Mouse (Mus musculus): ENCODE measurements around the gene Camk2g. TPM values are rescaled to one million over a fixed set of nuclear protein-coding genes. Genes with fewer than 3 reads are reported as not detected.

Gene Camk2g
- total and polyA plus RNA-seq, 3 experiments: 14.1 to 27.1 TPM; not detected in 1

DNA sequence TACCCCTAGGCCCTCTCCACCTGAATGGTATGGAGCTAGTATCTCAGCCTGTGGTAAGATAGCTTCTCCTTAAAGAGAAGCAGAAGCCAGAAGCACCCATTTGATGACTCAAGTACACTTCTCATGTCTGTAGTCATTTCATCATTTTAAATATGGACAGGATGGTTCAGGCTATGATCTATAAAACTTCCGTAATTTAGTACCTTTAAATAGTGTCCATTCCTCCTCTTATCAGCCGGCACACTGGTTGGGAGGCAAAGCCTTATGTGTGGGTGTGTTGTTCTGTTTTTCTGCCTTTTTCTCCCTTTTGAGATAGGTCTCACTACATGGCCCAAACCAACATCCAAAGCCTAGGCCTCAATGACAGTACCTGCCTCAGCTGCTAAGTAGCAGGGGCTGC is 95.4 kb downstream of the Camk2g start (continued):
- TF ChIP-seq GABPA (IDR thresholded peaks at IDR 0.05; ENCODE audit: low read depth, low read length): no peak
- TF ChIP-seq TAL1 (IDR thresholded peaks at IDR 0.05; ENCODE audit: low read length): peak; percentile 65
- TF ChIP-seq MAZ (IDR thresholded peaks at IDR 0.05; ENCODE audit: low read depth, low read length): no peak
- TF ChIP-seq RAD21 (IDR thresholded peaks at IDR 0.05; ENCODE audit: low read depth, low read length): no peak
- TF ChIP-seq TCF12 (IDR thresholded peaks at IDR 0.05; ENCODE audit: low read depth, low read length): peak; percentile 65
- peak; percentile 69; the same call in 1 of the 2 replicates for TF ChIP-seq MYC (IDR thresholded peaks at IDR 0.05; ENCODE audit: low read depth, low read length)
- TF ChIP-seq MYB (IDR thresholded peaks at IDR 0.05; ENCODE audit: low read depth, low read length): 0 out of 2 replicates have a peak, but pooled peaks have one; percentile 19
- TF ChIP-seq ZNF384 (IDR thresholded peaks at IDR 0.05; ENCODE audit: low read depth, low read length): no peak
- TF ChIP-seq POLR2A (IDR thresholded peaks at IDR 0.05; ENCODE audit: control insufficient read depth in 1 of 2, insufficient read depth in 1 of 2, low read depth in 1 of 2, low read length in 2 of 2, poor library complexity in 1 of 2): no peak
- peak; percentile 38; the same call in 1 of the 2 replicates for TF ChIP-seq ELF1 (IDR thresholded peaks at IDR 0.05; ENCODE audit: low read depth, low read length)
- peak; percentile 86 to 87 for TF ChIP-seq EP300 (IDR thresholded peaks at IDR 0.05; ENCODE audit: low read depth in 1 of 2, low read length in 2 of 2)
- no peak for TF ChIP-seq USF2 (IDR thresholded peaks at IDR 0.05; ENCODE audit: borderline replicate concordance in 1 of 2, insufficient read depth in 1 of 2, low read depth in 1 of 2, low read length in 2 of 2)
- TF ChIP-seq ZC3H11A (IDR thresholded peaks at IDR 0.05; ENCODE audit: low read depth, low read length): no peak
- peak; percentile 63; the same call in 1 of the 2 replicates for TF ChIP-seq MAX (IDR thresholded peaks at IDR 0.05; ENCODE audit: low read length)
- no peak for TF ChIP-seq CTCF (IDR thresholded peaks at IDR 0.05 in 2 of 3, conservative IDR thresholded peaks at IDR 0.05 in 1 of 3; ENCODE audit: control insufficient read depth in 1 of 3, insufficient read depth in 1 of 3, low read depth in 2 of 3, low read length in 3 of 3, poor library complexity in 1 of 3, severe bottlenecking in 1 of 3)
- TF ChIP-seq NELFE (IDR thresholded peaks at IDR 0.05; ENCODE audit: low read depth, low read length): no peak
- 0 out of 2 replicates have a peak, but pooled peaks have one; percentile 19 for TF ChIP-seq ZMIZ1 (IDR thresholded peaks at IDR 0.05; ENCODE audit: low read depth, low read length)
- TF ChIP-seq POLR2AphosphoS2 (IDR thresholded peaks at IDR 0.05; ENCODE audit: low read length): no peak
- TF ChIP-seq TBP (IDR thresholded peaks at IDR 0.05; ENCODE audit: low read depth, low read length): 0 out of 2 replicates have a peak, but pooled peaks have one; percentile 21

GRCm38 (mm10) chr14:20696986-20697385 is 96.9 kb downstream of the Camk2g start:
- Histone ChIP-seq H3K9me3 (replicated peaks; ENCODE audit: insufficient read depth, low read length) (no peaks in the 10 kb centered on the region), H3K27ac (ENCODE audit: control insufficient read depth, low read depth, low read length) (no peak overlapping the region; the same call in 1 of the 2 replicates), H3K36me3 (ENCODE audit: control insufficient read depth in 1 of 2, insufficient read depth in 2 of 2, low read length in 2 of 2) (peaks cover 18 to 47% of the 10 kb centered on the region in 2 experiments), H3K9ac (ENCODE audit: control insufficient read depth, low read depth, low read length, poor library complexity, severe bottlenecking) (no peak overlapping the region), H3K79me2 (ENCODE audit: control insufficient read depth, insufficient read depth, low read length, poor library complexity) (peaks cover 41% of the 10 kb centered on the region), H3K4me1 (ENCODE audit: control insufficient read depth in 1 of 2, insufficient read depth in 2 of 2, low read length in 2 of 2) (peaks cover 20 to 26% of the 10 kb centered on the region in 2 experiments), H3K27me3 (ENCODE audit: control insufficient read depth in 1 of 2, insufficient read depth in 2 of 2, low read length in 2 of 2) (no peaks in the 10 kb centered on the region), H3K4me3 (ENCODE audit: control insufficient read depth in 1 of 2, insufficient read depth in 1 of 2, low read depth in 2 of 2, low read length in 2 of 2) (no peak overlapping the region)
- TF ChIP-seq MAZ (IDR thresholded peaks at IDR 0.05; ENCODE audit: low read depth, low read length): no peak
- TF ChIP-seq RAD21 (IDR thresholded peaks at IDR 0.05; ENCODE audit: low read depth, low read length): peak; percentile 39
- TF ChIP-seq CTCF (IDR thresholded peaks at IDR 0.05 in 2 of 3, conservative IDR thresholded peaks at IDR 0.05 in 1 of 3; ENCODE audit: control insufficient read depth in 1 of 3, insufficient read depth in 1 of 3, low read depth in 2 of 3, low read length in 3 of 3, poor library complexity in 1 of 3, severe bottlenecking in 1 of 3): peak in 2 of 3 experiments; percentile 29 to 45; a peak in 3 of 6 replicates
- no peak for TF ChIP-seq POLR2AphosphoS2 (IDR thresholded peaks at IDR 0.05; ENCODE audit: low read length)
- DNase-seq (ENCODE audit: low read depth, low spot score): no peak
